Comparison of ENCODE assay signal across 43 mouse cellular contexts in genomic region chr9:99216182-99216581, GRCm38 (mm10). TPM values are rescaled to one million over a fixed set of nuclear protein-coding genes. Genes with fewer than 3 reads are reported as not detected.
"Had no signal": no experiment of that assay in that cellular context is flagged by ENCODE, and none has a peak within 500 bp of the region (broad histone marks: within the 10 kb centered on the region; RNA-seq: fewer than 3 reads in every experiment).

No protein-coding gene starts in this region.

- H3K4me3 ChIP-seq: gastrocnemius, adult 2 months; heart, embryonic 10.5 days; heart, embryonic 12.5 days; hindbrain, embryonic 10.5 days; hindbrain, embryonic 12.5 days; kidney, embryonic 15.5 days; limb, embryonic 13.5 days; limb, embryonic 15.5 days; liver, embryonic 12.5 days had no signal

- H3K27ac ChIP-seq: gastrocnemius, adult 2 months; heart, embryonic 10.5 days; hindbrain, embryonic 10.5 days; hindbrain, embryonic 12.5 days; hindbrain, embryonic 14.5 days; kidney, embryonic 15.5 days; kidney, postnatal 0 days; limb, embryonic 13.5 days; limb, embryonic 15.5 days; liver, embryonic 12.5 days had no signal

- H3K9me3 ChIP-seq: heart, embryonic 10.5 days; heart, embryonic 12.5 days; hindbrain, embryonic 10.5 days; hindbrain, embryonic 12.5 days; kidney, embryonic 15.5 days; limb, embryonic 13.5 days; limb, embryonic 15.5 days; liver, embryonic 12.5 days had no signal

- H3K36me3 ChIP-seq: heart, embryonic 10.5 days; heart, embryonic 12.5 days; hindbrain, embryonic 10.5 days; hindbrain, embryonic 12.5 days; kidney, embryonic 15.5 days; limb, embryonic 13.5 days; limb, embryonic 15.5 days; liver, embryonic 12.5 days had no signal

- H3K4me1 ChIP-seq: heart, embryonic 10.5 days; heart, embryonic 12.5 days; hindbrain, embryonic 12.5 days; kidney, embryonic 15.5 days; limb, embryonic 13.5 days; limb, embryonic 15.5 days had no signal

- ATAC-seq: hindbrain, embryonic 16.5 days; intestine, embryonic 16.5 days; liver, embryonic 12.5 days had no signal

- DNase-seq: gastrocnemius, adult 2 months; gastrocnemius, postnatal 10 days; gastrocnemius, postnatal 25 days; heart, adult 18-20 months; heart, postnatal 10 days; heart, postnatal 4 days; kidney, adult 11 months; kidney, adult 2 months; kidney, adult 9 months; kidney, postnatal 14 days; kidney, postnatal 36 days; layer of hippocampus, adult 9-11 months; layer of hippocampus, postnatal 36 days; left cerebral cortex, postnatal 4 days had no signal

- H3K27me3 ChIP-seq: heart, embryonic 12.5 days; hindbrain, embryonic 12.5 days; kidney, embryonic 15.5 days; limb, embryonic 13.5 days; limb, embryonic 15.5 days; liver, embryonic 12.5 days had no signal

RNA-seq across cellular contexts. Expression of gene Faiml, which starts 20.9 kb away (rescaled TPM):
- total RNA-seq: gastrocnemius, adult 2 months; gastrocnemius, postnatal 10 days; gastrocnemius, postnatal 25 days; gastrocnemius, postnatal 4 days; granulocyte monocyte progenitor cell, adult 5-6 weeks; heart, adult 18-20 months; heart, adult 8-10 months; heart, postnatal 10 days; heart, postnatal 25 days; heart, postnatal 4 days; layer of hippocampus, adult 18-20 months; layer of hippocampus, adult 8-10 months; layer of hippocampus, postnatal 14 days; layer of hippocampus, postnatal 36 days; left cerebral cortex, adult 18-20 months; left cerebral cortex, adult 8-10 months; left cerebral cortex, postnatal 10 days; left cerebral cortex, postnatal 25 days; left cerebral cortex, postnatal 4 days; liver, adult 2 months had no signal
- polyA plus RNA-seq: heart, embryonic 10.5 days; heart, embryonic 12.5 days; heart, embryonic 14.5 days; heart, embryonic 16.5 days; hindbrain, embryonic 10.5 days; hindbrain, embryonic 12.5 days; hindbrain, embryonic 14.5 days; hindbrain, embryonic 16.5 days; intestine, embryonic 14.5 days; intestine, embryonic 16.5 days; kidney, adult 2 months; kidney, embryonic 15.5 days; kidney, postnatal 0 days; large intestine, adult 2 months; limb, embryonic 11.5 days; limb, embryonic 13.5 days; limb, embryonic 15.5 days; liver, adult 2 months; liver, embryonic 12.5 days had no signal
